Mouse (Mus musculus) embryonic facial prominence, embryonic 14.5 days (tissue): Measurements from ENCODE around the gene Tmem229b. TPM values are rescaled to one million over a fixed set of nuclear protein-coding genes. Genes with fewer than 3 reads are reported as not detected.

Experiments used
- ATAC-seq: fragments of 200-750 bp; cut with Nextera tagmentation; 2 replicates; pipeline ENCODE4 v1.8.0; 2017; ENCODE audit warnings: low read depth, moderate number of reproducible peaks, moderate TSS enrichment
- DNase-seq: peaks from one replicate; pipeline ENCODE4 v3.0.0-alpha.2; 2015; ENCODE audit warnings: low spot score
- H3K27ac ChIP-seq: fragments of 300-500 bp; sonication (generic); replicated peaks from 2 replicates; pipeline ENCODE4 v1.5.1; 2014; ENCODE audit warnings: low read depth, mild to moderate bottlenecking, low read length, moderate library complexity
- H3K27me3 ChIP-seq: fragments of 300-500 bp; sonication (generic); replicated peaks from 2 replicates; pipeline ENCODE4 v1.6.1; 2014; ENCODE audit warnings: low read length; ENCODE audit not compliant: control insufficient read depth, insufficient read depth
- H3K36me3 ChIP-seq: fragments of 300-500 bp; sonication (generic); 2 replicates; pipeline ENCODE4 v1.6.1; 2014; ENCODE audit warnings: low read length, mixed read lengths; ENCODE audit not compliant: control insufficient read depth, insufficient read depth
- H3K4me1 ChIP-seq: fragments of 300-500 bp; sonication (generic); 2 replicates; pipeline ENCODE4 v1.6.1; 2014; ENCODE audit warnings: antibody characterized with exemption, low read length; ENCODE audit not compliant: control insufficient read depth, insufficient read depth
- H3K4me2 ChIP-seq: fragments of 300-500 bp; sonication (generic); 2 replicates; pipeline ENCODE4 v1.6.1; 2014; ENCODE audit warnings: low read depth, mild to moderate bottlenecking, low read length, moderate library complexity, mixed read lengths
- H3K4me3 ChIP-seq: fragments of 300-500 bp; sonication (generic); 2 replicates; pipeline ENCODE4 v1.5.1; 2014; ENCODE audit warnings: low read depth, mild to moderate bottlenecking, low read length
- H3K9ac ChIP-seq: fragments of 300-500 bp; sonication (generic); 2 replicates; pipeline ENCODE4 v1.6.1; 2014; ENCODE audit warnings: low read depth, mild to moderate bottlenecking, low read length, moderate library complexity, mixed read lengths
- H3K9me3 ChIP-seq: fragments of 300-500 bp; sonication (generic); 2 replicates; pipeline ENCODE4 v1.6.1; 2016; ENCODE audit warnings: low read length; ENCODE audit not compliant: control insufficient read depth
- WGBS: fragments of 180-500 bp; shearing (Covaris S2); extraction: QIAGEN DNeasy Blood & Tissue Kit; methylation state at CpG from one replicate; pipeline ENCODE4 v1.1.7; 2014; 5-methylcytosine and 5-hydroxymethylcytosine counted together
- polyA plus RNA-seq: library from polyadenylated mRNA; unstranded; fragments of >200 nt; fragmentation: Nextera tagmentation; extraction: Ambion mirVana; gene quantifications from 2 replicates; pipeline ENCODE4 v1.2.1, GENCODE M21; 2014

Gene Tmem229b
- polyA plus RNA-seq, result 8.1 and 9.5 TPM in 2 replicates

DNA sequence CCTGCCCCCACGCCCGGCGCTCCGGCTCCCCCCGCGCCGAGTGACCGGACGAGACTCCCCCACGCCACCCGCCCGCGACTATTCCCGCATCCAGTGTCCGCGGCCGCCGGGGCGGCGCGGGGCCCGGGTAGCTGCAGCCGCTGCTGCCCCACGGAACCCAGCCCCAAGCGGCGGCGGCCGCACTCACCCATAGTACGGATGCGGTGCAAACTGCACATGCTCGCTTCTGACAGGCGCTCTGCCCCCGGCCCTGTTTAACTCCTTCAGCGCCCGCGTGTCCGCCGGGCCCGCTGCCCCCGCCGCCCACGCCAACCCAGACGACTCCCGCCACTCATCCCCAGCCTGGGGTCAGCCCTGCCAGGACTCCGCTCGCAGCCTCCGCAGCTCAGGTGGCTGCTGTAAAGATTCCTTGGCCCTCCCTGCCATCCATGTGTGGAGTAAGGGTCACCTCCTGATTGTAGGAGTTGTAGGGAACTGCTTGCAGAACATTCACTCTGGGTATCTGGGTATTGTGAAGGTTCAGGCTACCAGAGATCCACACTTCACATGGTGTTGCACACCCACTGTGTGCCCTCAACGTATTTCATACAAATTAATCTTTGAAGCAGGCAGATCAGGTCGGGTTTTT is at the start of gene Tmem229b:
Tmem229b (minus strand) TSS at position 502 of the 628 bp plus-strand sequence.
- H3K4me2 ChIP-seq, result peak within 1 kb of the TSS; percentile 89
- no peaks in the 10 kb centered on the region for H3K27me3 ChIP-seq
- WGBS, result 10% methylated on average over 4 of the region's 49 CpGs
- peak; percentile 65 for DNase-seq
- H3K36me3 ChIP-seq, result no peaks in the 10 kb centered on the region
- peak; percentile 88 for ATAC-seq
- peak within 1 kb of the TSS; percentile 83 for H3K9ac ChIP-seq
- no peaks in the 10 kb centered on the region for H3K9me3 ChIP-seq
- H3K4me1 ChIP-seq, result peaks cover 5% of the 10 kb centered on the region; the same call in 1 of the 2 replicates
- no peak within 1 kb of the TSS for H3K27ac ChIP-seq
- peak within 1 kb of the TSS; percentile 94 for H3K4me3 ChIP-seq

DNA sequence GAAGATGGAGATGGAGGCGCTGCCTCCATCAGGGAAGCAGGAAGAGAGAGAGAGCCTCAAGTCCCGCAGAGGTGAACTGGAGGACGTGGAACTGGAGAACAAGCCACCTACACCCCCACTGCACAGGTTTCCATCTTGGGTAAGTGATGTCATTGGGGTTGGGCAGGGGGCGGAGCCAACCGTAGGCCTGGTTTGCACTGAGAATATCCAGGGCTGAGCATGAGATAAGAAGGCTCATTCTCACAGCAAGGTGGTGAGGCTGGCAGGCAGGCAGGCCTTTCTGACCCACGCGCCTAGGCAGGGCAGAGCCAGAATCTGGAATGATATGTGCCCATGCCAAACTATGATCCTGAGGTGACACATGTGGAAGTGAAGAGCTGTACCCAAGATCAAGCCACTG is 47.8 kb upstream of the Tmem229b start:
- Histone ChIP-seq H3K27me3 (no peaks in the 10 kb centered on the region), H3K36me3 (no peaks in the 10 kb centered on the region), H3K9me3 (no peaks in the 10 kb centered on the region), H3K9ac (no peak overlapping the region), H3K4me3 (no peak overlapping the region), H3K4me2 (no peak overlapping the region), H3K27ac (no peak overlapping the region), H3K4me1 (no peaks in the 10 kb centered on the region)
- DNase-seq (no peak), ATAC-seq (no peak)
- 92% methylated on average over 7 of the region's 7 CpGs for WGBS

DNA sequence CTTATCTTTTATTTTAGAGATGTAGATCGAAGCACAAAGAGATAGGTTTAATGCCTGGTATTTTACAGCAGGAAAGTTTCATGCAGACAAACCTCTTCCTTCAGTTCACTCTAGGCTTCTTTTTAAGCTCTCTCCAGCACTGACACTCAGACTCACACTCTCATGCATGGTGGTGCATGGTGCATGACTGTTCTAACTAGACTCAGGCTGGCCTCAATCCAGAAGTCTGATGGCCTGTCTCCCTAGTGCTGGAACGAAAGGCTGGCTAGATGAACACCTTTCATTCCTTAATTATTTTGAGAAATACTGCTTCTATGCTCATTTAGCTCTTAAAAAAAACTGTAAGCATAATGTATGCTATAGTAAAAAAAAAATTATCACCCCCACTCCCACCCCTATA is 44.6 kb upstream of the Tmem229b start:
- H3K4me3 ChIP-seq, result no peak overlapping the region
- no peaks in the 10 kb centered on the region for H3K27me3 ChIP-seq
- no peak overlapping the region for H3K4me2 ChIP-seq
- ATAC-seq, result no peak
- no peak overlapping the region for H3K27ac ChIP-seq
- 92% methylated on average over 2 of the region's 2 CpGs for WGBS
- no peaks in the 10 kb centered on the region for H3K4me1 ChIP-seq
- H3K9ac ChIP-seq, result no peak overlapping the region
- no peaks in the 10 kb centered on the region for H3K9me3 ChIP-seq
- H3K36me3 ChIP-seq, result no peaks in the 10 kb centered on the region
- no peak for DNase-seq

DNA sequence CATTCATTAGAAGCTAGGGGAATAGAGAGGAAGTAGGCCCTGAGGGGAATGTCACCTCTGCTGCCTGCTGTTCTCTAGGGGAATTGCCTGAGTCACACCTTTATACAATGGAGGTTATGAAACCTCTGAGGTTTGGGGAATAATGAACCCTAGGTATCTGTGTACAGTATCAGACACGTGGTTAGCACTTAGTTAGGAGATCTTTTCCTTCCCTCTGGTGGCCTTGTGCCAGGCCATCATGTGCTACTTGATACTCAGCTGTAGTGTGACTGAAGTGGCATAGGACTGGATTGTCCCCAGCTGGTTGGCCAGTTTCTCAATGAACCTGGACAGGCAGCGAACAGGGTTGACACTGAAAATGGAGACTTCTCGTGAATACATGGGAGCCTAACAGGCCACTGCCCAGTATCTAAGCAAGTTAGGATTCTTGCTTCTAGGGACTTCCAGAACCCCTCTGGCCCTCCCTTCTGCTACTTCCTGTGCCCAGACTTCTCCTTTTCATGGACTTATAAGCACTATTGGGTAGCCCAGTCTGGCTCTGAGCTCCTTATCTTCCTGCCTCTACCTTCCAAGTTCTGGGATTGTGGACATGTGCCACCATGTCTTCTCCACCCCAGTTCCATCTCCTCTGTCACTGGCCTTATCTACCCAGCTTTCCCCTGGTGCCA is 43.3 kb upstream of the Tmem229b start:
- H3K27ac ChIP-seq, result no peak overlapping the region
- WGBS, result 75% methylated on average over 3 of the region's 3 CpGs
- ATAC-seq, result peak; percentile 84; the same call in 1 of the 2 replicates

DNA sequence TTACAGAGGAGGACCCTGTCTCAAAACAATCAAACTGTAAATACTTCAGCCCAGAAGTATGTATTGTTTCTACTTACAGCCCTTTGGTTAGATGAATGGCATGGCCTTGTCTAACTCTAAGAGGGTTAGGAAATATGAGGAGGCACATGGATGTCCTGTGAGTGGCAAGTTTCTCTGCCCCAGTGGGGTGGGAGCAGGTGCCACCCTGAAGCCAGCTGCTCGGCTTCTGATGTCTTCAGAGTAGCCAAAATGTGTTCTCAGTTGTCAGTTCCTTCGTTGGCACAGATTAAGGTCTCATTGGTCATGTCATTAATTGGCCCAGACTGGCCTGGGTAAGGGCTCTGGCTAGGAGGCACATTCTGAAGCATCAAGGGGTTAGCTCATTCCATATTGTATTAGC is 42.4 kb upstream of the Tmem229b start:
- Histone ChIP-seq H3K36me3 (no peaks in the 10 kb centered on the region), H3K4me2 (no peak overlapping the region), H3K9me3 (0 out of 2 replicates have a peak, but pooled peaks cover 3% of the 10 kb centered on the region), H3K4me3 (no peak overlapping the region), H3K4me1 (no peaks in the 10 kb centered on the region), H3K27ac (no peak overlapping the region), H3K27me3 (no peaks in the 10 kb centered on the region), H3K9ac (no peak overlapping the region)
- ATAC-seq, result no peak
- peak; percentile 36 for DNase-seq
- WGBS, result 71% methylated on average over 2 of the region's 2 CpGs

More for the DNA sequence above, 43.3 kb upstream of the Tmem229b start:
- Histone ChIP-seq H3K9me3 (0 out of 2 replicates have a peak, but pooled peaks cover 3% of the 10 kb centered on the region), H3K4me2 (no peak overlapping the region), H3K27me3 (no peaks in the 10 kb centered on the region), H3K9ac (no peak overlapping the region), H3K4me1 (no peaks in the 10 kb centered on the region), H3K4me3 (no peak overlapping the region), H3K36me3 (no peaks in the 10 kb centered on the region)
- DNase-seq, result peak; percentile 60

DNA sequence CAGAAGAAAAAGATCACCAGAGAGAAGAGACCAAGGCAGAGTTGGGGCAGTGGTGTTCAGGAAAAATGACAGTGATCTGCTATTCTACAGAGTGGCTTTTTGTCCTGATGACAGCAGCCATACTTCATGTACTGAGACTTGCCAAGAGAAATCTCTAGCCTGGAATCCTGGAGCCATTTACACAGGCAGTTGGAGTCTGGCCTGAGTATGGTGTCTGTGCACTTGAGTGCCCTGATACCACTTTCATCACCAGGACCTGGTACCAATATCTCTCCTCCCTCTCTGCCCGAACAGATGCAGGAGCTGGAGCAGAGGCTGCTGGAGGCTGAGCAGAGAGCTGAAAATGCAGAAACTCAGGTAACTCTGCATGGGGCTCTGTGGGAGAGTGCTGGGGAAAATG is 41.5 kb upstream of the Tmem229b start:
- no peak for DNase-seq
- H3K4me1 ChIP-seq, result no peaks in the 10 kb centered on the region
- H3K9me3 ChIP-seq, result 0 out of 2 replicates have a peak, but pooled peaks cover 3% of the 10 kb centered on the region
- no peak overlapping the region for H3K4me2 ChIP-seq
- no peak overlapping the region for H3K27ac ChIP-seq
- no peak for ATAC-seq
- no peak overlapping the region for H3K9ac ChIP-seq
- H3K36me3 ChIP-seq, result no peaks in the 10 kb centered on the region
- H3K4me3 ChIP-seq, result no peak overlapping the region
- no peaks in the 10 kb centered on the region for H3K27me3 ChIP-seq
- WGBS, result 100% methylated on average over 1 of the region's 1 CpGs

DNA sequence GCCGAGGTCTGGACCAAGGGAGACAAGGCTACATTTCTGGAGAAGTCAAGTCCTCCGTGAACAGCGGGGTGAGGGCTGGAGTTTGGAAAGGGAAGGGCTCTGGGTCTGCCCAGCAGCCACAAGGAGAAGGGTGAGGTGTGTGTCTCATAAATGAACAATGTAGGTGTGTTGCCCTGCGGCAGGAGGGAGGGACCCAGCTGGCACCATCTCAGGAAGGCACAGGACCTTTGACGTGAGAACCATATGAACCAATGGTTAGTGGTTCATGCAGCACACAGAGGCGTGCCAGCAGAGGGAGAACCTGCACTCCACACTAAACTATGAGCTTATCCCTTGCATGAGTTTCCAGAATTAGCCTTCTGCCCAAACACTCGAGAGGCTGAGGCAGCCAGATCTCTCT is 39.8 kb upstream of the Tmem229b start:
- DNase-seq (no peak), ATAC-seq (no peak)
- Histone ChIP-seq H3K4me1 (no peaks in the 10 kb centered on the region), H3K4me3 (no peak overlapping the region), H3K36me3 (no peaks in the 10 kb centered on the region), H3K9me3 (0 out of 2 replicates have a peak, but pooled peaks cover 3% of the 10 kb centered on the region), H3K4me2 (no peak overlapping the region), H3K27ac (no peak overlapping the region), H3K27me3 (no peaks in the 10 kb centered on the region), H3K9ac (no peak overlapping the region)
- WGBS, result 83% methylated on average over 7 of the region's 7 CpGs

DNA sequence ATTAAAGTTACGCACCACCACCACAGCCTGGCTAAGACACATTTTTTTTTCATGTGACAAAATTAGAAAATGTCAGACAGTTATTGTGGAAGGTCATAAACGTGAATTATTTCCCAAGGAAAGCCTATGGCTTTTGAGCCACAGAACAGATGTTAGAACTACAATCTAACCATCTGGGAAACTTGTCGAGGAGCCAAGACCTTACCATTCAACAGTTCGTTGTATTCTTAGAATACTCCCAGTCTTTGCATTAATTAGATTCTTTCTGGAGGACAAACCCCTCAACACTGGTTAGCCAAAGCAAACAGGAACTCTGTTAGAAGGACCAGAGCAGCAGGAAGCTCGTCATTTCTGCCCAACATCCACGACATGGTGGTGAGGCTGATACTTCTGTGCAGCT is 38.7 kb upstream of the Tmem229b start:
- WGBS, result 54% methylated on average over 6 of the region's 6 CpGs
- H3K27me3 ChIP-seq, result no peaks in the 10 kb centered on the region

More for the DNA sequence above, 38.7 kb upstream of the Tmem229b start:
- Histone ChIP-seq H3K9me3 (0 out of 2 replicates have a peak, but pooled peaks cover 3% of the 10 kb centered on the region), H3K4me1 (no peaks in the 10 kb centered on the region), H3K4me2 (no peak overlapping the region), H3K36me3 (no peaks in the 10 kb centered on the region), H3K9ac (no peak overlapping the region), H3K27ac (no peak overlapping the region), H3K4me3 (no peak overlapping the region)
- DNase-seq (no peak), ATAC-seq (no peak)
